19 mouse cellular contexts compared by ENCODE assay signal in the genomic region with DNA sequence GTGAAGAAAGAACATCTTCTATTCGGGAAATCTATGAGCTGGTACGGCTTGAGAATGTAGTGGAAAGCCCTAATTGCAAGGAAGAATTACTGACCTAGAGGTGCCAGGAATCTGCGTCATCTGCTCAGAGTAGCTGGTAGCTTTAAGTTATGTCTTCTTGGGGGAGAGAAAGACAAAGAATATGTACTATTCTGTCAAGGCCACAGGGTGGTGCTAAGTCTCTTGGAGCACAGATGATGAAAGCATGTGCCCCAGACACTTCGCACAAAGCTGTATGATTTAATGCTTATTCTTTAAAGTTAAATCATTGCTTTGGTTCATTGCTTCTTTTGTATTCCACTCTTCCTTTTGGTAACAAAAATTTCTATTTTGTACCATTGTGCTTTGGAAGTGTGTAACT. TPM values are rescaled to one million over a fixed set of nuclear protein-coding genes. Genes with fewer than 3 reads are reported as not detected.
DNase-seq lines count a peak whose midpoint lies in the region; ATAC-seq and TF ChIP-seq lines count a peak whose summit lies in the region.
"Had no signal": no experiment of that assay in that cellular context is flagged by ENCODE, and none has a peak within 500 bp of the region (broad histone marks: within the 10 kb centered on the region; RNA-seq: fewer than 3 reads in every experiment).

No protein-coding gene starts in this region.

- no peak overlapping the region for H3K4me2 ChIP-seq in embryonic facial prominence, embryonic 14.5 days (ENCODE audit: low read depth, low read length)
- H3K4me2 ChIP-seq: embryonic facial prominence, embryonic 15.5 days; limb, embryonic 15.5 days; midbrain, embryonic 11.5 days; stomach, embryonic 15.5 days had no signal

- intact Hi-C loops in left cerebral cortex, adult 2 months (cut with DNase I): no loop called here
- intact Hi-C loops in left cerebral cortex, postnatal 10 days (cut with DNase I): no loop called here

- H3K27me3 ChIP-seq in embryonic facial prominence, embryonic 14.5 days (replicated peaks; ENCODE audit: control insufficient read depth, insufficient read depth, low read length): no peaks in the 10 kb centered on the region
- H3K27me3 ChIP-seq in embryonic facial prominence, embryonic 10.5 days (replicated peaks; ENCODE audit: low read depth, poor library complexity, severe bottlenecking): no peaks in the 10 kb centered on the region
- no peaks in the 10 kb centered on the region for H3K27me3 ChIP-seq in limb, embryonic 10.5 days (ENCODE audit: low read depth, poor library complexity, severe bottlenecking)
- H3K27me3 ChIP-seq: embryonic facial prominence, embryonic 15.5 days; limb, embryonic 15.5 days; stomach, embryonic 15.5 days had no signal

- no peak for ATAC-seq in embryonic facial prominence, embryonic 14.5 days (ENCODE audit: low read depth)

- no peak overlapping the region for H3K9ac ChIP-seq in embryonic facial prominence, embryonic 14.5 days (ENCODE audit: low read depth, low read length)
- H3K9ac ChIP-seq: embryonic facial prominence, embryonic 15.5 days; limb, embryonic 15.5 days; stomach, embryonic 15.5 days had no signal

- no peaks in the 10 kb centered on the region for H3K36me3 ChIP-seq in embryonic facial prominence, embryonic 14.5 days (ENCODE audit: control insufficient read depth, insufficient read depth, low read length)
- H3K36me3 ChIP-seq in embryonic facial prominence, embryonic 10.5 days (replicated peaks): no peaks in the 10 kb centered on the region
- no peaks in the 10 kb centered on the region for H3K36me3 ChIP-seq in limb, embryonic 10.5 days
- H3K36me3 ChIP-seq: embryonic facial prominence, embryonic 15.5 days; limb, embryonic 15.5 days; stomach, embryonic 15.5 days had no signal

- H3K4me1 ChIP-seq in embryonic facial prominence, embryonic 14.5 days (ENCODE audit: control insufficient read depth, insufficient read depth, low read length): no peaks in the 10 kb centered on the region
- no peaks in the 10 kb centered on the region for H3K4me1 ChIP-seq in embryonic facial prominence, embryonic 10.5 days
- H3K4me1 ChIP-seq in limb, embryonic 10.5 days: no peaks in the 10 kb centered on the region
- H3K4me1 ChIP-seq: embryonic facial prominence, embryonic 15.5 days; limb, embryonic 15.5 days; stomach, embryonic 15.5 days had no signal

- WGBS in embryonic facial prominence, embryonic 14.5 days: 74% methylated on average over 4 of the region's 4 CpGs
- WGBS in embryonic facial prominence, embryonic 10.5 days: 79% methylated on average over 4 of the region's 4 CpGs
- 87% methylated on average over 4 of the region's 4 CpGs for WGBS in limb, embryonic 10.5 days

- H3K9me3 ChIP-seq in embryonic facial prominence, embryonic 14.5 days (ENCODE audit: control insufficient read depth, low read length): no peaks in the 10 kb centered on the region
- H3K9me3 ChIP-seq in embryonic facial prominence, embryonic 10.5 days: no peaks in the 10 kb centered on the region
- H3K9me3 ChIP-seq in limb, embryonic 10.5 days (replicated peaks): no peaks in the 10 kb centered on the region
- H3K9me3 ChIP-seq: embryonic facial prominence, embryonic 15.5 days; limb, embryonic 15.5 days; stomach, embryonic 15.5 days had no signal

- H3K4me3 ChIP-seq in embryonic facial prominence, embryonic 14.5 days (ENCODE audit: low read depth, low read length): no peak overlapping the region
- H3K4me3 ChIP-seq in embryonic facial prominence, embryonic 10.5 days: no peak overlapping the region
- H3K4me3 ChIP-seq in left cerebral cortex, adult 2 months: no peak overlapping the region
- H3K4me3 ChIP-seq in limb, embryonic 10.5 days: no peak overlapping the region
- H3K4me3 ChIP-seq: embryonic facial prominence, embryonic 15.5 days; limb, embryonic 15.5 days; stomach, embryonic 15.5 days had no signal

- DNase-seq in embryonic facial prominence, embryonic 14.5 days (ENCODE audit: low spot score): peak; percentile 1
- no peak for DNase-seq in embryonic facial prominence, embryonic 10.5 days (ENCODE audit: low spot score)
- DNase-seq in left cerebral cortex, adult 2 months (ENCODE audit: extremely low spot score in 1 of 2, low spot score in 2 of 2): no peak
- no peak for DNase-seq in left cerebral cortex, postnatal 10 days (ENCODE audit: extremely low spot score in 1 of 2, low spot score in 2 of 2)
- DNase-seq in CD4-positive, CD25-positive, alpha-beta regulatory T cell, adult 2 months (ENCODE audit: low read depth, low spot score): peak; percentile 37
- DNase-seq in embryo, embryonic 11 days: peak; percentile 14
- no peak for DNase-seq in limb, embryonic 10.5 days (ENCODE audit: low spot score)
- no peak for DNase-seq in ovary, postnatal 14 days (ENCODE audit: low spot score)
- DNase-seq: adrenal gland, postnatal 14 days; cerebellum, adult 18-20 months; kidney, adult 18-20 months had no signal

- no peak overlapping the region for H3K27ac ChIP-seq in embryonic facial prominence, embryonic 14.5 days (replicated peaks; ENCODE audit: low read depth, low read length)
- H3K27ac ChIP-seq in embryonic facial prominence, embryonic 10.5 days (replicated peaks): no peak overlapping the region
- H3K27ac ChIP-seq in left cerebral cortex, adult 2 months: no peak overlapping the region
- no peak overlapping the region for H3K27ac ChIP-seq in limb, embryonic 10.5 days
- H3K27ac ChIP-seq: embryonic facial prominence, embryonic 15.5 days; limb, embryonic 15.5 days; stomach, embryonic 15.5 days had no signal

- peak; percentile 48 for TF ChIP-seq CTCF in left cerebral cortex, adult 2 months (IDR thresholded peaks at IDR 0.05)

RNA-seq across cellular contexts. Expression of gene Gm2663, which starts 15.8 kb away (rescaled TPM):
- polyA plus RNA-seq in embryonic facial prominence, embryonic 14.5 days (2014; fragmentation: Nextera tagmentation; extraction: Ambion mirVana): not detected in 2 replicates
- not detected in 2 replicates for polyA plus RNA-seq in embryonic facial prominence, embryonic 10.5 days (2016; fragmentation: Nextera tagmentation; extraction: Ambion mirVana)
- total RNA-seq in left cerebral cortex, adult 2 months (2021): not detected
- not detected for total RNA-seq in left cerebral cortex, postnatal 10 days (2021)
- polyA plus RNA-seq in limb, embryonic 10.5 days (2016; fragmentation: Nextera tagmentation; extraction: Ambion mirVana): not detected in 2 replicates
- total RNA-seq: adrenal gland, postnatal 14 days; gastrocnemius, postnatal 4 days; layer of hippocampus, postnatal 10 days had no signal
- polyA plus RNA-seq: embryonic facial prominence, embryonic 15.5 days; heart, postnatal 0 days; limb, embryonic 15.5 days; lung, embryonic 16.5 days; midbrain, embryonic 11.5 days; stomach, embryonic 15.5 days had no signal

RNA-seq across cellular contexts. Expression of gene 2210010C04Rik, which starts 20.2 kb away (rescaled TPM):
- not detected in 2 replicates for polyA plus RNA-seq in embryonic facial prominence, embryonic 14.5 days (2014; fragmentation: Nextera tagmentation; extraction: Ambion mirVana)
- not detected in 2 replicates for polyA plus RNA-seq in embryonic facial prominence, embryonic 10.5 days (2016; fragmentation: Nextera tagmentation; extraction: Ambion mirVana)
- total RNA-seq in left cerebral cortex, adult 2 months (2021): not detected
- not detected for total RNA-seq in left cerebral cortex, postnatal 10 days (2021)
- not detected in 2 replicates for polyA plus RNA-seq in limb, embryonic 10.5 days (2016; fragmentation: Nextera tagmentation; extraction: Ambion mirVana)
- total RNA-seq: adrenal gland, postnatal 14 days; gastrocnemius, postnatal 4 days; layer of hippocampus, postnatal 10 days had no signal
- polyA plus RNA-seq: embryonic facial prominence, embryonic 15.5 days; heart, postnatal 0 days; limb, embryonic 15.5 days; lung, embryonic 16.5 days; midbrain, embryonic 11.5 days had no signal

RNA-seq across cellular contexts. Expression of gene 1810009J06Rik, which starts 50.5 kb away (rescaled TPM):
- polyA plus RNA-seq in embryonic facial prominence, embryonic 14.5 days (2014; fragmentation: Nextera tagmentation; extraction: Ambion mirVana): not detected in 2 replicates
- not detected in 2 replicates for polyA plus RNA-seq in embryonic facial prominence, embryonic 10.5 days (2016; fragmentation: Nextera tagmentation; extraction: Ambion mirVana)
- total RNA-seq in left cerebral cortex, adult 2 months (2021): not detected
- total RNA-seq in left cerebral cortex, postnatal 10 days (2021): not detected
- polyA plus RNA-seq in limb, embryonic 10.5 days (2016; fragmentation: Nextera tagmentation; extraction: Ambion mirVana): not detected in 2 replicates
- total RNA-seq: adrenal gland, postnatal 14 days; gastrocnemius, postnatal 4 days; layer of hippocampus, postnatal 10 days had no signal
- polyA plus RNA-seq: embryonic facial prominence, embryonic 15.5 days; heart, postnatal 0 days; limb, embryonic 15.5 days; lung, embryonic 16.5 days; midbrain, embryonic 11.5 days had no signal

Comparison
In these comparisons a context has a peak if more than half of its experiments do, and no peak if none do; other contexts are left out.
1. DNase-seq: peak in embryonic facial prominence, embryonic 14.5 days (single experiment), CD4-positive, CD25-positive, alpha-beta regulatory T cell, adult 2 months (single experiment) and embryo, embryonic 11 days (single experiment); none in embryonic facial prominence, embryonic 10.5 days (single experiment), left cerebral cortex, adult 2 months (0 of 2), left cerebral cortex, postnatal 10 days (0 of 2), limb, embryonic 10.5 days (single experiment) and ovary, postnatal 14 days (single experiment).